Mouse (Mus musculus) forebrain, embryonic 14.5 days (tissue): ENCODE measurements around the gene Pmpca. TPM values are rescaled to one million over a fixed set of nuclear protein-coding genes. Genes with fewer than 3 reads are reported as not detected.

Experiments used
- ATAC-seq: fragments of 200-750 bp; cut with Nextera tagmentation; 2 replicates; pipeline ENCODE4 v1.8.0; 2017; ENCODE audit warnings: mild to moderate bottlenecking, moderate library complexity
- DNase-seq: peaks from one replicate; pipeline ENCODE4 v3.0.0-alpha.2; 2015; ENCODE audit warnings: low spot score
- H3K27ac ChIP-seq: fragments of 300-500 bp; sonication (generic); 2 replicates; pipeline ENCODE4 v1.5.1; 2014; ENCODE audit warnings: low read depth, mild to moderate bottlenecking, control low read depth, low read length, moderate library complexity
- H3K27me3 ChIP-seq: fragments of 300-500 bp; sonication (generic); replicated peaks from 2 replicates; pipeline ENCODE4 v1.6.1; 2014; ENCODE audit warnings: low read length, control low read depth, mixed read lengths; ENCODE audit not compliant: control insufficient read depth, insufficient read depth
- H3K36me3 ChIP-seq: fragments of 300-500 bp; sonication (generic); 2 replicates; pipeline ENCODE4 v1.6.1; 2014; ENCODE audit warnings: low read length, control low read depth; ENCODE audit not compliant: control insufficient read depth, insufficient read depth
- H3K4me1 ChIP-seq: fragments of 300-500 bp; sonication (generic); 2 replicates; pipeline ENCODE4 v1.6.1; 2014; ENCODE audit warnings: antibody characterized with exemption, low read length, control low read depth; ENCODE audit not compliant: control insufficient read depth, insufficient read depth
- H3K4me2 ChIP-seq: fragments of 300-500 bp; sonication (generic); 2 replicates; pipeline ENCODE4 v1.6.1; 2014; ENCODE audit warnings: mild to moderate bottlenecking, control low read depth, low read length
- H3K4me3 ChIP-seq: fragments of 300-500 bp; sonication (generic); 2 replicates; pipeline ENCODE4 v1.5.1; 2014; ENCODE audit warnings: low read depth, low read length, control low read depth
- H3K9ac ChIP-seq: fragments of 300-500 bp; sonication (generic); 2 replicates; pipeline ENCODE4 v1.6.1; 2014; ENCODE audit warnings: mild to moderate bottlenecking, low read length, control low read depth, moderate library complexity
- H3K9me3 ChIP-seq: fragments of 300-500 bp; sonication (generic); replicated peaks from 2 replicates; pipeline ENCODE4 v1.6.1; 2016; ENCODE audit warnings: low read length, control low read depth, mixed read lengths; ENCODE audit not compliant: control insufficient read depth
- WGBS: fragments of 180-500 bp; shearing (Covaris S2); extraction: QIAGEN DNeasy Blood & Tissue Kit; methylation state at CpG from one replicate; pipeline ENCODE4 v1.1.7; 2014; 5-methylcytosine and 5-hydroxymethylcytosine counted together
- polyA plus RNA-seq: library from polyadenylated mRNA; unstranded; fragments of >200 nt; fragmentation: Nextera tagmentation; extraction: Ambion mirVana; gene quantifications from 2 replicates; pipeline ENCODE4 v1.2.1, GENCODE M21; 2014

The Pmpca gene
- polyA plus RNA-seq, 1 experiment from 2014 or later = 70.1 TPM

- DNase-seq = peak; percentile 100
- no peaks in the 10 kb centered on the region for H3K27me3 ChIP-seq
- under 1% methylated on average over 58 of the region's 61 CpGs for WGBS
- ATAC-seq = peak; percentile 92
- H3K9me3 ChIP-seq = no peaks in the 10 kb centered on the region
- H3K9ac ChIP-seq = peak within 1 kb of the TSS; percentile 88
- peak within 1 kb of the TSS; percentile 95 for H3K4me2 ChIP-seq
- H3K4me1 ChIP-seq = peaks cover 27% of the 10 kb centered on the region
- H3K36me3 ChIP-seq = peaks cover 19% of the 10 kb centered on the region
- H3K27ac ChIP-seq = peak within 1 kb of the TSS; percentile 88
- H3K4me3 ChIP-seq = peak within 1 kb of the TSS; percentile 86
These were observed 56.0 kb downstream of the Pmpca start, which contains the start of gene Sec16a for GRCm38 (mm10) chr2:26444946-26445665. Gene Sec16a, minus strand, starts transcription at chr2:26445216.

GRCm38 (mm10) chr2:26445666-26446445 is 56.7 kb downstream of the Pmpca start:
- peak; percentile 91 for ATAC-seq
- peak overlapping the region; percentile 74 for H3K27ac ChIP-seq

GRCm38 (mm10) chr2:26446671-26447070 is 57.5 kb downstream of the Pmpca start:
- H3K9me3 ChIP-seq = no peaks in the 10 kb centered on the region
- no peak overlapping the region for H3K27ac ChIP-seq
- H3K4me1 ChIP-seq = peaks cover 27% of the 10 kb centered on the region
- peak overlapping the region; percentile 95 for H3K4me2 ChIP-seq
- 78% methylated on average over 4 of the region's 4 CpGs for WGBS
- H3K36me3 ChIP-seq = peaks cover 3% of the 10 kb centered on the region
- ATAC-seq = no peak
- H3K27me3 ChIP-seq = no peaks in the 10 kb centered on the region
- peak overlapping the region; percentile 86 for H3K4me3 ChIP-seq
- H3K9ac ChIP-seq = peak overlapping the region; percentile 73
- DNase-seq = no peak

More at GRCm38 (mm10) chr2:26445666-26446445, 56.7 kb downstream of the Pmpca start:
- Histone ChIP-seq H3K9ac (peak overlapping the region; percentile 73), H3K4me3 (peak overlapping the region; percentile 86), H3K9me3 (no peaks in the 10 kb centered on the region), H3K27me3 (no peaks in the 10 kb centered on the region), H3K4me1 (peaks cover 27% of the 10 kb centered on the region), H3K4me2 (peak overlapping the region; percentile 95), H3K36me3 (peaks cover 12% of the 10 kb centered on the region)
- DNase-seq = peak; percentile 97
- WGBS = 1% methylated on average over 44 of the region's 44 CpGs

Other genes starting within 250 kb of the Pmpca start
- gene Lhx3, start 181.1 kb upstream of the Pmpca start, polyA plus RNA-seq = not detected in 2 replicates
- 10.6 and 12.2 TPM in 2 replicates for gene Qsox2, start 151.8 kb upstream of the Pmpca start, polyA plus RNA-seq
- gene Ccdc187, start 94.8 kb upstream of the Pmpca start, polyA plus RNA-seq = 0.11 and 0.17 TPM in 2 replicates
- 56.0 and 63.6 TPM in 2 replicates for gene Gpsm1, start 73.8 kb upstream of the Pmpca start, polyA plus RNA-seq
- gene Dnlz, start 37.2 kb upstream of the Pmpca start, polyA plus RNA-seq = 28.8 and 33.1 TPM in 2 replicates
- gene Card9, start 28.4 kb upstream of the Pmpca start, polyA plus RNA-seq = 0.22 and 1.1 TPM in 2 replicates
- gene Snapc4, start 8.7 kb upstream of the Pmpca start, polyA plus RNA-seq = 15.7 and 27.1 TPM in 2 replicates
- gene Entr1, start within 50 bp of the Pmpca start, polyA plus RNA-seq = 149 and 152 TPM in 2 replicates
- 13.9 and 16.2 TPM in 2 replicates for gene Inpp5e, start 19.9 kb downstream of the Pmpca start, polyA plus RNA-seq
- gene Sec16a, start 55.9 kb downstream of the Pmpca start, polyA plus RNA-seq = 23.4 and 24.6 TPM in 2 replicates
- gene Notch1, start 127.3 kb downstream of the Pmpca start, polyA plus RNA-seq = 30.3 and 32.3 TPM in 2 replicates
- gene Egfl7, start 190.7 kb downstream of the Pmpca start, polyA plus RNA-seq = 52.5 and 52.8 TPM in 2 replicates
- not detected in 2 replicates for gene Gm20532, start 197.3 kb downstream of the Pmpca start, polyA plus RNA-seq
- gene Agpat2, start 215.1 kb downstream of the Pmpca start, polyA plus RNA-seq = 4.0 TPM in 2 replicates
- gene Fam69b, start 239.1 kb downstream of the Pmpca start, polyA plus RNA-seq = 97.4 and 101 TPM in 2 replicates